Comparison of ENCODE assay signal across 29 mouse cellular contexts in the genomic region with DNA sequence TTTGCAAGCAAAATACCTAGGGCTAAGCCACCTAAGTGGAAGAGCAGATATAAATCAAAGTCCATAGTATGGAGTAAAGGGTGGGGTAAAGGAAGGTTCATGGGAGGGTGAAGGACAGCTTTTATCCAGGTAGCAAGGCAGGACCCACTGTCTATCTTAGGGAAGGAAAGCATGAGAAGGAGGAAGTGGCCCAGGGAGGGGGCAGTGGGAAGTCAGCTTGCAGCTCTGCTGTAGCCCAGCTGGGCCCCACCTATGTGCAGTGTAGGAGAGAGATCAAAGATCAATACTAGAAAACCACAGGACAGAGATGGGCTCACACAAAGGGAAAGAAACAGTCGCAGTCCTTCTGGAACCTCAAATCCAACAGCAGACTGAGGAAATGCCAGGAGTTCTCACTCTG. TPM values are rescaled to one million over a fixed set of nuclear protein-coding genes. Genes with fewer than 3 reads are reported as not detected.
DNase-seq lines count a peak whose midpoint lies in the region; ATAC-seq and TF ChIP-seq lines count a peak whose summit lies in the region.
"Had no signal": no experiment of that assay in that cellular context is flagged by ENCODE, and none has a peak within 500 bp of the region (broad histone marks: within the 10 kb centered on the region; RNA-seq: fewer than 3 reads in every experiment).

No protein-coding gene starts in this region.

- intact Hi-C loops in heart, postnatal 25 days (cut with DNase I), result no loop called here

- no peak overlapping the region for H3K9ac ChIP-seq in intestine, embryonic 15.5 days
- H3K9ac ChIP-seq in hindbrain, embryonic 16.5 days (ENCODE audit: low read depth, low read length), result no peak overlapping the region
- no peak overlapping the region for H3K9ac ChIP-seq in forebrain, embryonic 16.5 days (replicated peaks; ENCODE audit: low read depth, low read length)
- H3K9ac ChIP-seq: embryonic facial prominence, embryonic 13.5 days; forebrain, embryonic 12.5 days; forebrain, embryonic 15.5 days; heart, embryonic 13.5 days; hindbrain, embryonic 12.5 days; hindbrain, embryonic 15.5 days had no signal

- 68% methylated on average over 1 of the region's 1 CpGs for WGBS in intestine, embryonic 15.5 days
- WGBS in small intestine, adult 2 months, result 29% methylated on average over 1 of the region's 1 CpGs
- 89% methylated on average over 1 of the region's 1 CpGs for WGBS in hindbrain, embryonic 16.5 days
- 75% methylated on average over 1 of the region's 1 CpGs for WGBS in forebrain, embryonic 16.5 days

- no peak overlapping the region for H3K4me3 ChIP-seq in intestine, embryonic 15.5 days (replicated peaks)
- H3K4me3 ChIP-seq in small intestine, adult 2 months (ENCODE audit: low read depth, low read length), result peak overlapping the region; percentile 59
- no peak overlapping the region for H3K4me3 ChIP-seq in hindbrain, embryonic 16.5 days (ENCODE audit: low read length)
- H3K4me3 ChIP-seq in forebrain, embryonic 16.5 days (replicated peaks; ENCODE audit: low read length), result no peak overlapping the region
- H3K4me3 ChIP-seq: embryonic facial prominence, embryonic 10.5 days; embryonic facial prominence, embryonic 13.5 days; erythroblast, embryonic 14.5 days; forebrain, embryonic 12.5 days; forebrain, embryonic 15.5 days; gastrocnemius, adult 2 months; heart, adult 2 months; heart, embryonic 10.5 days; heart, embryonic 13.5 days; hindbrain, embryonic 12.5 days; hindbrain, embryonic 15.5 days had no signal

- no peaks in the 10 kb centered on the region for H3K9me3 ChIP-seq in intestine, embryonic 15.5 days
- no peaks in the 10 kb centered on the region for H3K9me3 ChIP-seq in hindbrain, embryonic 16.5 days (ENCODE audit: control insufficient read depth, low read length)
- no peaks in the 10 kb centered on the region for H3K9me3 ChIP-seq in forebrain, embryonic 16.5 days (ENCODE audit: control insufficient read depth, low read length)
- H3K9me3 ChIP-seq: embryonic facial prominence, embryonic 13.5 days; forebrain, embryonic 12.5 days; forebrain, embryonic 15.5 days had no signal

- 0 out of 2 replicates have a peak overlapping the region, but pooled peaks have one; percentile 5 for H3K4me2 ChIP-seq in intestine, embryonic 15.5 days (replicated peaks)
- no peak overlapping the region for H3K4me2 ChIP-seq in hindbrain, embryonic 16.5 days (ENCODE audit: low read length)
- H3K4me2 ChIP-seq in forebrain, embryonic 16.5 days (ENCODE audit: low read length), result no peak overlapping the region
- H3K4me2 ChIP-seq: embryonic facial prominence, embryonic 13.5 days; forebrain, embryonic 12.5 days; forebrain, embryonic 15.5 days; heart, embryonic 13.5 days; hindbrain, embryonic 12.5 days; hindbrain, embryonic 15.5 days had no signal

- H3K27ac ChIP-seq in intestine, embryonic 15.5 days, result peak overlapping the region; percentile 78
- peak overlapping the region; percentile 89 for H3K27ac ChIP-seq in small intestine, adult 2 months (ENCODE audit: insufficient read depth, low read depth, low read length)
- no peak overlapping the region for H3K27ac ChIP-seq in hindbrain, embryonic 16.5 days (ENCODE audit: low read depth, low read length)
- no peak overlapping the region for H3K27ac ChIP-seq in forebrain, embryonic 16.5 days (ENCODE audit: low read length)
- H3K27ac ChIP-seq: embryonic facial prominence, embryonic 10.5 days; embryonic facial prominence, embryonic 13.5 days; forebrain, embryonic 12.5 days; forebrain, embryonic 15.5 days; gastrocnemius, adult 2 months; heart, adult 2 months; heart, embryonic 10.5 days; heart, embryonic 13.5 days; hindbrain, embryonic 12.5 days; hindbrain, embryonic 15.5 days had no signal

- peaks cover 4% of the 10 kb centered on the region; the same call in 1 of the 2 replicates for H3K4me1 ChIP-seq in intestine, embryonic 15.5 days (replicated peaks)
- peaks cover 32% of the 10 kb centered on the region; the same call in 1 of the 2 replicates for H3K4me1 ChIP-seq in small intestine, adult 2 months (ENCODE audit: control insufficient read depth, insufficient read depth, insufficient read length, low read length)
- H3K4me1 ChIP-seq in hindbrain, embryonic 16.5 days (ENCODE audit: control insufficient read depth, insufficient read depth, low read depth, low read length), result no peaks in the 10 kb centered on the region
- peaks cover 3% of the 10 kb centered on the region for H3K4me1 ChIP-seq in forebrain, embryonic 16.5 days (replicated peaks; ENCODE audit: control insufficient read depth, insufficient read depth, low read length)
- H3K4me1 ChIP-seq: embryonic facial prominence, embryonic 10.5 days; embryonic facial prominence, embryonic 13.5 days; forebrain, embryonic 12.5 days; forebrain, embryonic 15.5 days; heart, embryonic 10.5 days; heart, embryonic 13.5 days; hindbrain, embryonic 12.5 days; hindbrain, embryonic 15.5 days had no signal

- ATAC-seq in intestine, embryonic 15.5 days, result peak; percentile 96
- no peak for ATAC-seq in hindbrain, embryonic 16.5 days
- ATAC-seq in forebrain, embryonic 16.5 days, result no peak
- ATAC-seq: activated CD4-positive, CD25-positive, alpha-beta regulatory T cell, adult 4 months; forebrain, embryonic 15.5 days had no signal

- no peaks in the 10 kb centered on the region for H3K36me3 ChIP-seq in intestine, embryonic 15.5 days
- peaks cover 30% of the 10 kb centered on the region for H3K36me3 ChIP-seq in small intestine, adult 2 months (ENCODE audit: control insufficient read depth, insufficient read depth, low read length)
- no peaks in the 10 kb centered on the region for H3K36me3 ChIP-seq in hindbrain, embryonic 16.5 days (ENCODE audit: control insufficient read depth, insufficient read depth, low read length)
- H3K36me3 ChIP-seq in forebrain, embryonic 16.5 days (ENCODE audit: control insufficient read depth, insufficient read depth), result no peaks in the 10 kb centered on the region
- H3K36me3 ChIP-seq: embryonic facial prominence, embryonic 10.5 days; embryonic facial prominence, embryonic 13.5 days; forebrain, embryonic 12.5 days; forebrain, embryonic 15.5 days; heart, embryonic 10.5 days; heart, embryonic 13.5 days; hindbrain, embryonic 12.5 days; hindbrain, embryonic 15.5 days had no signal

- TF ChIP-seq POLR2A in small intestine, adult 2 months (IDR thresholded peaks at IDR 0.05; ENCODE audit: low read depth, low read length), result no peak; the same call in 1 of the 2 replicates

- no peak for TF ChIP-seq CTCF in small intestine, adult 2 months (IDR thresholded peaks at IDR 0.05; ENCODE audit: extremely low read depth, insufficient read length, insufficient replicate concordance, low read depth, low read length)

- H3K27me3 ChIP-seq in intestine, embryonic 15.5 days (replicated peaks), result no peaks in the 10 kb centered on the region
- no peaks in the 10 kb centered on the region for H3K27me3 ChIP-seq in small intestine, adult 2 months (ENCODE audit: control insufficient read depth, insufficient read depth, low read length)
- no peaks in the 10 kb centered on the region; the same call in 1 of the 2 replicates for H3K27me3 ChIP-seq in hindbrain, embryonic 16.5 days (replicated peaks; ENCODE audit: control insufficient read depth, insufficient read depth, low read length)
- peaks cover 2% of the 10 kb centered on the region; the same call in 1 of the 2 replicates for H3K27me3 ChIP-seq in forebrain, embryonic 16.5 days (replicated peaks; ENCODE audit: control insufficient read depth, insufficient read depth, low read length)
- H3K27me3 ChIP-seq: forebrain, embryonic 15.5 days had no signal

- peak; percentile 61 for DNase-seq in heart, adult 11 months
- no peak for DNase-seq in heart, postnatal 25 days (ENCODE audit: low spot score)
- no peak for DNase-seq in lung, postnatal 4 days
- DNase-seq: adrenal gland, adult 8-10 months; adrenal gland, postnatal 25 days; cerebellum, adult 11-12 months; cerebellum, adult 8-10 months; cerebellum, postnatal 10 days; cerebellum, postnatal 36 days; embryo, embryonic 11 days; gastrocnemius, adult 2 months; gastrocnemius, postnatal 14 days; heart, adult 2 months; heart, postnatal 14 days had no signal

RNA-seq across cellular contexts. Expression of a gene that starts 1.1 kb away (rescaled TPM):
- total RNA-seq in heart, postnatal 25 days (2021), result not detected
- polyA plus RNA-seq in intestine, embryonic 15.5 days (2015; fragmentation: Nextera tagmentation; extraction: Ambion mirVana), result 2.7 and 2.9 TPM in 2 replicates
- polyA plus RNA-seq in small intestine, adult 2 months (2012; rRNA removed), result 364 and 1,373 TPM in 2 replicates
- polyA plus RNA-seq in hindbrain, embryonic 16.5 days (2015; fragmentation: Nextera tagmentation; extraction: Ambion mirVana), result not detected in 2 replicates
- 0.18 and 0.27 TPM in 2 replicates for polyA plus RNA-seq in forebrain, embryonic 16.5 days (2015; fragmentation: Nextera tagmentation; extraction: Ambion mirVana)
- total RNA-seq: heart, postnatal 14 days; hematopoietic stem cell, adult 5-6 weeks had no signal
- polyA plus RNA-seq: activated CD4-positive, CD25-positive, alpha-beta regulatory T cell, adult 4 months; embryonic facial prominence, embryonic 10.5 days; embryonic facial prominence, embryonic 13.5 days; erythroblast, embryonic 14.5 days; forebrain, embryonic 12.5 days; heart, embryonic 10.5 days; heart, embryonic 13.5 days; hindbrain, embryonic 12.5 days; hindbrain, embryonic 15.5 days had no signal

RNA-seq across cellular contexts. Expression of a gene that starts 24.6 kb away (rescaled TPM):
- total RNA-seq in heart, postnatal 25 days (2021), result 10 to 100 TPM in 1 of 2 experiments, 1 to 10 TPM in 1; 9.3 to 10.4 TPM
- 6.4 and 6.9 TPM in 2 replicates for polyA plus RNA-seq in intestine, embryonic 15.5 days (2015; fragmentation: Nextera tagmentation; extraction: Ambion mirVana)
- polyA plus RNA-seq in small intestine, adult 2 months (2012; rRNA removed), result 0.09 and 0.30 TPM in 2 replicates
- polyA plus RNA-seq in hindbrain, embryonic 16.5 days (2015; fragmentation: Nextera tagmentation; extraction: Ambion mirVana), result 8.2 and 9.2 TPM in 2 replicates
- polyA plus RNA-seq in forebrain, embryonic 16.5 days (2015; fragmentation: Nextera tagmentation; extraction: Ambion mirVana), result 8.1 and 10.4 TPM in 2 replicates

RNA-seq across cellular contexts. Expression of a gene that starts 31.1 kb away (rescaled TPM):
- total RNA-seq in heart, postnatal 25 days (2021), result 10 to 100 TPM; 10.9 to 12.3 TPM
- polyA plus RNA-seq in intestine, embryonic 15.5 days (2015; fragmentation: Nextera tagmentation; extraction: Ambion mirVana), result 21.1 and 22.4 TPM in 2 replicates
- 45.0 and 112 TPM in 2 replicates for polyA plus RNA-seq in small intestine, adult 2 months (2012; rRNA removed)
- polyA plus RNA-seq in hindbrain, embryonic 16.5 days (2015; fragmentation: Nextera tagmentation; extraction: Ambion mirVana), result 8.8 and 9.6 TPM in 2 replicates
- 8.0 and 8.4 TPM in 2 replicates for polyA plus RNA-seq in forebrain, embryonic 16.5 days (2015; fragmentation: Nextera tagmentation; extraction: Ambion mirVana)

RNA-seq across cellular contexts. Expression of a gene that starts 49.5 kb away (rescaled TPM):
- total RNA-seq in heart, postnatal 25 days (2021), result 1 to 10 TPM; 2.4 to 3.0 TPM
- 10.0 and 10.7 TPM in 2 replicates for polyA plus RNA-seq in intestine, embryonic 15.5 days (2015; fragmentation: Nextera tagmentation; extraction: Ambion mirVana)
- polyA plus RNA-seq in small intestine, adult 2 months (2012; rRNA removed), result 0.18 and 0.25 TPM in 2 replicates
- 6.5 and 6.9 TPM in 2 replicates for polyA plus RNA-seq in hindbrain, embryonic 16.5 days (2015; fragmentation: Nextera tagmentation; extraction: Ambion mirVana)
- 10.0 and 10.4 TPM in 2 replicates for polyA plus RNA-seq in forebrain, embryonic 16.5 days (2015; fragmentation: Nextera tagmentation; extraction: Ambion mirVana)

Comparison
In these comparisons a context has a peak if more than half of its experiments do, and no peak if none do; other contexts are left out.
1. H3K27ac ChIP-seq: peak in intestine, embryonic 15.5 days (single experiment) and small intestine, adult 2 months (single experiment); none in hindbrain, embryonic 16.5 days (single experiment) and forebrain, embryonic 16.5 days (single experiment).
2. RNA of a gene that starts 1.1 kb away (polyA plus RNA-seq): 364 to 1,373 TPM in small intestine, adult 2 months; 2.7 to 2.9 TPM in intestine, embryonic 15.5 days, 0.18 to 0.27 TPM in forebrain, embryonic 16.5 days and not detected in hindbrain, embryonic 16.5 days; every median in the first group is over 10 times any median in the second.